Mouse (Mus musculus): ENCODE data around the gene Gm20388. TPM values are rescaled to one million over a fixed set of nuclear protein-coding genes. Genes with fewer than 3 reads are reported as not detected.
A peak's percentile ranks its signal among the peaks of the same experiment; 100 is the strongest.

The Gm20388 gene
- polyA plus RNA-seq, 1 experiment = 49.7 TPM

DNA sequence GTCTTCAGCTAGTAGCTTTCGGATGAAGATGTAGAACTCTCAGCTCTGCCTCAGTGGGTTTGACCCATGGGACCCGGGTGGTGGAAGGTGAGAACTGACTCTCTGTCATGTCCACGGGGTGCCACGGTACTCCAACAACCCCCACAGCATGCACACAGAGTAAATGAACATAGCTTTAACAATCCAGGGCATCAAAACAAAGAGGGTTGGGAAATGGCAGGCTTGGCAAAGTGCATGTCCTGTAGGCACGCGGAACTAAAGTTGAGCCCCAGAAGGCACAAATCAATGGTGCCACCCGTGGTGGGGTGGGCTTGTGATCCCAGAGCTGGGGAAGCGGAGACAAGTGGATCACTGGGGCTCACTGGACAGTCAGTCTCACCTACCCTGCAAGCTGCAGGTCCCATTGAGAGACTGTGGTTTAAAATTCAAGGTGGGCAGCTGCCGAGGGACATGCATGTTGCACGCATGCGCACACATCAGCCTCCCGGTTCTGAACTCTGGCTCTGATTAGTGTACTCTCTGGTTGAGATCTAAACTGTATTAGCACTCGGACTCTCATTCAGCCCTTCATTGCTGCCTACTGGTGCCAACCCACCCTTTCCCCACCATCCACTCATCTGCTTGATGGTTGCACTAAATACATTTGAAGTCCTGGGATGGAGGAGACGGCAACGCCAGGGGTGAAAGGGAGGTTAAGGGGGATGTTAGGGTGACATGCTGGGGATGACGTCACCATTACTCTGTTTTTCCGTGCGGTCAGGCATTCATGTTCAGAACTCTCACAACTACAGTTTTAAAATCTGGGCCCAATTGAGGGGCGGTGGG, 2037.9 kb downstream of the Gm20388 start:
- DNase-seq = no peak
- Histone ChIP-seq H3K27ac (ENCODE audit: insufficient read depth, low read depth, low read length) (peak overlapping the region; percentile 4; the same call in 1 of the 2 replicates), H3K4me3 (ENCODE audit: insufficient read depth, low read depth, low read length) (peak overlapping the region; percentile 23; the same call in 1 of the 2 replicates), H3K4me1 (ENCODE audit: control insufficient read depth, insufficient read depth, low read length) (peaks cover 15% of the 10 kb centered on the region; the same call in 1 of the 2 replicates), H3K27me3 (replicated peaks; ENCODE audit: control insufficient read depth, insufficient read depth, low read length) (no peaks in the 10 kb centered on the region), H3K36me3 (ENCODE audit: control insufficient read depth, insufficient read depth, low read length) (no peaks in the 10 kb centered on the region)
- no peak for TF ChIP-seq CTCF (conservative IDR thresholded peaks at IDR 0.05; ENCODE audit: insufficient read depth, insufficient read length, low read depth, low read length)
- TF ChIP-seq POLR2A (IDR thresholded peaks at IDR 0.05; ENCODE audit: low read depth, low read length) = no peak
- 57% methylated on average over 19 of the region's 19 CpGs for WGBS

DNA sequence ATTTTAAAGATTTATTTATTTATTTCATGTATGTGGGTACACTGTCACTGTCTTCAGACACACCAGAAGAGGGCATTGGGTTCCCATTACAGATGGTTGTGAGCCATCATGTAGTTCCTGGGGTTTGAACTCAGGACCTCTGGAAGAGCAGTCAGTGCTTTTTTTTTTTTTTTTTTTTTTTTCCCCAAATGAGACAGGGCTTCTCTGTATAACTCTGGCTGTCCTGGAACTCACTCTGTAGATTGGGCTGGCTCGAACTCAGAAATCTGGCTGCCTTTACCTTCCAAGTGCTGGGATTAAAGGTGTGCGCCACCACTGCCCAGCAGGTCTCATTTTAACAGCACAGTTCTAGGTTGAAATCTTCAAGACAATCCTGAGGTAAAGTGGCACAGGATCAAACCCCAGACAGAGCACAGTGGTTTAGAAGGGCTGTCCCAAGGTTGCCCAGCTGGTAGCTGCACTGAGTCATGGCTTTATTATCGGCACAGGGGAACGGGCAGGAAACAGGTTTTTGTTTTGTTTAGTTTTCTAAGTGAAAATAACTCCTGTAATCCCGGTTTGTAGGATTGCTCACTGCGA, 2038.7 kb downstream of the Gm20388 start, which contains the start of gene Banp:
Gene Banp (plus strand): TSS at position 529 of the 579 bp plus-strand sequence.
- no peaks in the 10 kb centered on the region for H3K27me3 ChIP-seq (replicated peaks; ENCODE audit: control insufficient read depth, insufficient read depth, low read length)
- no peak for DNase-seq
- TF ChIP-seq CTCF (conservative IDR thresholded peaks at IDR 0.05; ENCODE audit: insufficient read depth, insufficient read length, low read depth, low read length) (no peak), POLR2A (IDR thresholded peaks at IDR 0.05; ENCODE audit: low read depth, low read length) (no peak)
- H3K27ac ChIP-seq (ENCODE audit: insufficient read depth, low read depth, low read length) = peak within 1 kb of the TSS; percentile 99
- no peaks in the 10 kb centered on the region for H3K36me3 ChIP-seq (ENCODE audit: control insufficient read depth, insufficient read depth, low read length)
- peaks cover 15% of the 10 kb centered on the region; the same call in 1 of the 2 replicates for H3K4me1 ChIP-seq (ENCODE audit: control insufficient read depth, insufficient read depth, low read length)
- H3K4me3 ChIP-seq (ENCODE audit: insufficient read depth, low read depth, low read length) = peak within 1 kb of the TSS; percentile 91
- 51% methylated on average over 6 of the region's 6 CpGs for WGBS

DNA sequence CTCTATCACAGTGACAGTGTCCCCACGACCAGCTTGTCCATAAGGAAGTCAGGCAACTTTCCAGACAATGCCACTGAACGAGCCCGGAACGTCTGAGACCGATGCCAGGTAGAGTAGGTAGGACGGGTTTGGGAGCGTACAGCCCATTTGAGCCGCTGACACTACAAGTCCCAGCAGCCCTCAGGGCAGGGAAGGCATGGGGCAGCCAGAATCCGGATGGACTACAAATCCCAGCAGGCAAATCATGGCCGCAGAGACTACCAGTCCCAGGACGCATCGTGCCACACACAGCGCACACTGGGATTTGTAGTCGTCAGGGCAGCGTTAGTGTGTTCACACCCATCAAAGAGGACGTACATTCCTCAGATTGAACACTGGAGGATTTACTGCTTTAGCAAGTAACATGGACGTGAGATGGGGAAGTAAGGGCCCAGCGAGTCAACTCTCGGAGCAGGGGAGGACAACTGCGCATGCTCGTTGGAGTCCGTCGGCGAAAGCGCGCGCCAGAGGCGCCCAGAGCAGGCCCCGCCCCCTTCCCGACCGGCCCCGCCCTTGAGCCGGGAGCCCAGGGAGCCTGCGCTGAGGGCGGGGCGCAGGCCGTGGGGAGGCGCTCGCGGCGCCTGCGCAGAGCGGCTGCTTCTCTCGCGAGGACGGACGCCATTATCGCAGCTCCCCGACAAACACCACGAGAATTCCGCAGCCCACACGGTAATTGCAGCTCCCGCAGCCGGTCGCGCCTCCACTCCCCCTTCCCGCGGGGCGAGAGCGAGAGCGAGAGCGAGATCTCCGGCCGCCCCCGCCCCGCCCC, 2039.5 kb downstream of the Gm20388 start:
- Histone ChIP-seq H3K4me1 (ENCODE audit: control insufficient read depth, insufficient read depth, low read length) (peaks cover 18% of the 10 kb centered on the region; the same call in 1 of the 2 replicates), H3K36me3 (ENCODE audit: control insufficient read depth, insufficient read depth, low read length) (no peaks in the 10 kb centered on the region), H3K4me3 (ENCODE audit: insufficient read depth, low read depth, low read length) (peak overlapping the region; percentile 91), H3K27me3 (replicated peaks; ENCODE audit: control insufficient read depth, insufficient read depth, low read length) (no peaks in the 10 kb centered on the region), H3K27ac (ENCODE audit: insufficient read depth, low read depth, low read length) (peak overlapping the region; percentile 99)
- WGBS = under 1% methylated on average over 66 of the region's 66 CpGs
- peak; percentile 99 for DNase-seq
- TF ChIP-seq POLR2A (IDR thresholded peaks at IDR 0.05; ENCODE audit: low read depth, low read length) (peak; percentile 73), CTCF (conservative IDR thresholded peaks at IDR 0.05; ENCODE audit: insufficient read depth, insufficient read length, low read depth, low read length) (no peak)

DNA sequence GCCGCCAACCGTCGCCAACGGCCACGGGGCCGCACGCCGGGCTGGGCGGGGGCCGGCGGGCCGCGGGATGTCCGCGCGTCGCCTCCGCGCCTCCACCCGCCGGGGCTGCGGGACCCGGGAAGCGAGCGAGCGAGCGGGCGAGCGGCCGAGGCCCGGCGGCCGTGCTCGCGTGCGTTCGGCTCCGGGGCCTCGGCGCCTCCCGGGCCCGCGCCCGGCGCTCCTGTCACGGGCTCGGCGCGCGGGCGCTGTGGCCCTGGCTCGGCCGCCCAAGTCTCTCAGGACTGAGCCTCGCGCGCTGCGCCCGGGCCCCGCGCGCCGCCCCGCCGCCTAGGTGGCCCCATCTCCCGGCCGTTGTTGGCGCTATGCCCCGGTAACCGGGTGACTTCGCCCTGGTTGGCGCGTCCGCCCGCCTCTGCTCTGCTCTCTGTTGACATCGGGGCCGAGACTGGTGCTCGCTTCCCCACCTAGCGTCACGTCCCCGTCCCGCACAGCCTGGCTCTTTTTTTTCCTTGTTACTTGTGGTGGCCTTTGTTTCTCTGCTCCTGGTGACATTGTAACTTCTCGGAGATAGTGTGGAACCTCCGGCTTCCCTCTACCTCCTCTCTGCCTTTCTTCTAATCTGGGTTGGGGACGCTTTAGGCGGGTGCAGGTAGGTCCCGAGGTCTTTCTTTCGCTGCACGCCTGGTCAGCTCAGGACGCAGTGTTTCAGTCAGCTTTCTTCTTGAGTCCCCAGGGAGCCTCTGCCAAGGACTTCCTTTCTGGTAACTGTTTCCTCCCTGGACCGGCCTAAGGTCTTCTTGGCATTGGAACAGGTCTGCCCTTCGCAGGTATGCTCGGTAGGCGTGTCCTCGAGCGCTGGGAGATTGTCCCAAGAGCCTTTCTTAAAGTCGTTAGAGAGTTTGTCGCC, 2040.4 kb downstream of the Gm20388 start:
- WGBS = 3% methylated on average over 87 of the region's 97 CpGs
- Histone ChIP-seq H3K4me1 (ENCODE audit: control insufficient read depth, insufficient read depth, low read length) (peaks cover 18% of the 10 kb centered on the region; the same call in 1 of the 2 replicates), H3K4me3 (ENCODE audit: insufficient read depth, low read depth, low read length) (peak overlapping the region; percentile 91), H3K36me3 (ENCODE audit: control insufficient read depth, insufficient read depth, low read length) (no peaks in the 10 kb centered on the region), H3K27ac (ENCODE audit: insufficient read depth, low read depth, low read length) (peak overlapping the region; percentile 97), H3K27me3 (replicated peaks; ENCODE audit: control insufficient read depth, insufficient read depth, low read length) (no peaks in the 10 kb centered on the region)
- peak; percentile 84 for DNase-seq
- TF ChIP-seq POLR2A (IDR thresholded peaks at IDR 0.05; ENCODE audit: low read depth, low read length) = no peak
- no peak for TF ChIP-seq CTCF (conservative IDR thresholded peaks at IDR 0.05; ENCODE audit: insufficient read depth, insufficient read length, low read depth, low read length)

DNA sequence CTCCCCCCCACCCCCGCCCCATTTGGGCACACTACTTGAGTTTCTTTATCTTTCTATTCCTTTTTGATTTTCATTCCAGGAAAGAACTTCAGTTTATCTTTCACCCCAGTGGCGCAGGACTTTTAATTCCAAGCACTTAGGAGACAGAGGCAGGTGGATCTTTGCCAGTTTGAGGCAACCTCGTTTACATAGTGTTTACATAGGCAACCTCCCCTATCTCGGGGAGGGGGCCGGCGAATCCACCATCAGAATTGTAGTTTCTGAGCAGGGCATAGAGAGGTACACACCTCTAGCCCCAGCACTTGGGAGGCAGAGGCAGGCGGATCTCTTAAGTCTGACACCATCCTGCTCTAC, 2041.0 kb downstream of the Gm20388 start:
- no peak for DNase-seq
- TF ChIP-seq POLR2A (IDR thresholded peaks at IDR 0.05; ENCODE audit: low read depth, low read length) = no peak
- TF ChIP-seq CTCF (conservative IDR thresholded peaks at IDR 0.05; ENCODE audit: insufficient read depth, insufficient read length, low read depth, low read length) = no peak
- WGBS = 20% methylated on average over 7 of the region's 7 CpGs
- Histone ChIP-seq H3K4me3 (ENCODE audit: insufficient read depth, low read depth, low read length) (peak overlapping the region; percentile 91), H3K4me1 (ENCODE audit: control insufficient read depth, insufficient read depth, low read length) (peaks cover 18% of the 10 kb centered on the region; the same call in 1 of the 2 replicates), H3K36me3 (ENCODE audit: control insufficient read depth, insufficient read depth, low read length) (no peaks in the 10 kb centered on the region), H3K27ac (ENCODE audit: insufficient read depth, low read depth, low read length) (0 out of 2 replicates have a peak overlapping the region, but pooled peaks have one; percentile 19), H3K27me3 (replicated peaks; ENCODE audit: control insufficient read depth, insufficient read depth, low read length) (no peaks in the 10 kb centered on the region)

DNA sequence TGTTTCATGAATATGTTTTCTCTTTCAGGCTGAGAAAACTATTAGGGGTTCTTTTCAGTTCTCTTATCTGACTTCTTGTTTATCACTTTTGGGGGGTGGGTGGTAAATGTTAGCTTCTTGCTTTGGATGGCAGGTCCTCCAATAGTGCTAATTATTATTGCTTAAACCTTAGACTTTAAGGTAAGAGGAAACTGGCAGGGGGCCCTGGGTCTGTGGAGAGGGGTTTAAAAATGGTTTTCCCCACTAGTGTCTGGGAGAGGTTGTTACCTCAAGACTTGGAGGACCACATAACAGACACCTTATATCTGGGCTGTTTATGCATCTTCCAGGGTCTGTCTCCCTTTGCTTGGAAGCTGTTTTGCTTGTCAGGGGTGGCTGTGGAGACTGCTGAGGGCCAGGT, 2041.5 kb downstream of the Gm20388 start:
- TF ChIP-seq CTCF (conservative IDR thresholded peaks at IDR 0.05; ENCODE audit: insufficient read depth, insufficient read length, low read depth, low read length) (no peak), POLR2A (IDR thresholded peaks at IDR 0.05; ENCODE audit: low read depth, low read length) (no peak)
- Histone ChIP-seq H3K4me3 (ENCODE audit: insufficient read depth, low read depth, low read length) (no peak overlapping the region), H3K4me1 (ENCODE audit: control insufficient read depth, insufficient read depth, low read length) (peaks cover 18% of the 10 kb centered on the region; the same call in 1 of the 2 replicates), H3K36me3 (ENCODE audit: control insufficient read depth, insufficient read depth, low read length) (no peaks in the 10 kb centered on the region), H3K27ac (ENCODE audit: insufficient read depth, low read depth, low read length) (0 out of 2 replicates have a peak overlapping the region, but pooled peaks have one; percentile 11), H3K27me3 (replicated peaks; ENCODE audit: control insufficient read depth, insufficient read depth, low read length) (no peaks in the 10 kb centered on the region)
- DNase-seq = no peak

Measured in kidney, adult 2 months (tissue).